Mouse (Mus musculus) CH12.LX (cell line): ENCODE results near the gene Arfip2. TPM values are rescaled to one million over a fixed set of nuclear protein-coding genes. Genes with fewer than 3 reads are reported as not detected.

ENCODE experiments used
- DNase-seq: peaks from one replicate; pipeline ENCODE4 v3.0.0-alpha.2; 2013; ENCODE audit errors: extremely low read depth
- H3K27ac ChIP-seq: 2 replicates; pipeline ENCODE4 v1.5.1; 2012; ENCODE audit warnings: low read depth, mild to moderate bottlenecking, control low read depth, moderate library complexity; ENCODE audit not compliant: insufficient read depth
- H3K27me3 ChIP-seq: replicated peaks from 2 replicates; pipeline ENCODE3; 2012; ENCODE audit warnings: inconsistent platforms
- H3K36me3 ChIP-seq, 2 experiments: replicated peaks in 1 of 2; 2 replicates each; pipeline versions ENCODE3 to v1.6.1; 2012; ENCODE audit warnings: inconsistent platforms in 1 of 2, low read length in 1 of 2, mild to moderate bottlenecking in 1 of 2, mixed read lengths in 1 of 2, moderate library complexity in 1 of 2; ENCODE audit not compliant: control insufficient read depth in 1 of 2, insufficient read depth in 1 of 2
- H3K4me1 ChIP-seq, 2 experiments: 2 replicates each; pipeline ENCODE4 v1.6.1; 2012; ENCODE audit warnings: inconsistent platforms in 1 of 2, moderate library complexity in 1 of 2; ENCODE audit not compliant: insufficient read depth in 2 of 2, control insufficient read depth in 1 of 2
- H3K4me2 ChIP-seq: 2 replicates; pipeline ENCODE4 v1.6.1; 2012; ENCODE audit warnings: low read depth, mild to moderate bottlenecking, control low read depth; ENCODE audit not compliant: poor library complexity, insufficient read depth, severe bottlenecking
- H3K4me3 ChIP-seq, 3 experiments: fragments of 150-350 bp in 1 of 3; sonication (generic) in 1 of 3; replicated peaks in 1 of 3; 2 replicates each; pipeline versions ENCODE3 to v1.5.1; 2011 to 2012; ENCODE audit warnings: low read depth in 2 of 3, low read length in 2 of 3, mild to moderate bottlenecking in 2 of 3, moderate library complexity in 2 of 3, control low read depth in 1 of 3, improper control_type of control experiment in 1 of 3, inconsistent platforms in 1 of 3, mixed read lengths in 1 of 3; ENCODE audit not compliant: poor library complexity in 1 of 3
- H3K79me2 ChIP-seq: replicated peaks from 2 replicates; pipeline ENCODE4 v1.6.1; 2012; ENCODE audit warnings: mild to moderate bottlenecking, moderate library complexity; ENCODE audit not compliant: control insufficient read depth, poor library complexity, insufficient read depth, severe bottlenecking; ENCODE audit errors: extremely low read depth
- H3K9ac ChIP-seq: 2 replicates; pipeline ENCODE4 v1.6.1; 2012; ENCODE audit warnings: low read depth, mild to moderate bottlenecking, control low read depth, moderate library complexity; ENCODE audit not compliant: insufficient read depth
- H3K9me3 ChIP-seq: replicated peaks from 2 replicates; pipeline ENCODE3; 2012; ENCODE audit warnings: low read length, inconsistent platforms, mixed read lengths
- CHD1 ChIP-seq: IDR thresholded peaks from 2 replicates; pipeline ENCODE4 v1.6.1; 2012; ENCODE audit warnings: low read depth, low read length, improper control_type of control experiment, inconsistent platforms
- E2F4 ChIP-seq: IDR thresholded peaks from 2 replicates; pipeline ENCODE4 v1.6.1; 2011; ENCODE audit warnings: low read depth, low read length, improper control_type of control experiment; ENCODE audit not compliant: insufficient replicate concordance
- EP300 ChIP-seq: IDR thresholded peaks from 2 replicates; pipeline ENCODE4 v1.6.1; 2011; ENCODE audit warnings: low read length, improper control_type of control experiment
- IRF4 ChIP-seq: IDR thresholded peaks from 2 replicates; pipeline ENCODE4 v1.6.1; 2014; ENCODE audit warnings: low read depth, mild to moderate bottlenecking, inconsistent platforms, low read length, improper control_type of control experiment
- JUN ChIP-seq: IDR thresholded peaks from 2 replicates; pipeline ENCODE4 v1.6.1; 2011; ENCODE audit warnings: low read depth, mild to moderate bottlenecking, low read length, improper control_type of control experiment, moderate library complexity; ENCODE audit not compliant: insufficient read depth
- KAT2A ChIP-seq: IDR thresholded peaks from 2 replicates; pipeline ENCODE4 v1.6.1; 2012; ENCODE audit warnings: low read length, improper control_type of control experiment, inconsistent platforms; ENCODE audit not compliant: insufficient replicate concordance
- MAFK ChIP-seq: IDR thresholded peaks from 2 replicates; pipeline ENCODE4 v1.6.1; 2011; ENCODE audit warnings: low read length, improper control_type of control experiment; ENCODE audit not compliant: insufficient replicate concordance
- MAX ChIP-seq: IDR thresholded peaks from 2 replicates; pipeline ENCODE4 v1.6.1; 2011; ENCODE audit warnings: low read length, improper control_type of control experiment
- MAZ ChIP-seq: IDR thresholded peaks from 2 replicates; pipeline ENCODE4 v1.6.1; 2012; ENCODE audit warnings: low read depth, mild to moderate bottlenecking, inconsistent platforms, low read length, improper control_type of control experiment, moderate library complexity
- MEF2A ChIP-seq: IDR thresholded peaks from 2 replicates; pipeline ENCODE4 v1.6.1; 2014; ENCODE audit warnings: low read depth, mild to moderate bottlenecking, inconsistent platforms, low read length, improper control_type of control experiment, borderline replicate concordance
- MXI1 ChIP-seq: IDR thresholded peaks from 2 replicates; pipeline ENCODE4 v1.6.1; 2011; ENCODE audit warnings: mild to moderate bottlenecking, low read depth, low read length, improper control_type of control experiment
- POLR2AphosphoS2 ChIP-seq: IDR thresholded peaks from 2 replicates; pipeline ENCODE4 v1.6.1; 2011; ENCODE audit warnings: low read depth, low read length, improper control_type of control experiment
- RAD21 ChIP-seq: IDR thresholded peaks from 2 replicates; pipeline ENCODE4 v1.6.1; 2011; ENCODE audit warnings: low read depth, mild to moderate bottlenecking, low read length, improper control_type of control experiment, moderate library complexity
- SMC3 ChIP-seq: IDR thresholded peaks from 2 replicates; pipeline ENCODE4 v1.6.1; 2011; ENCODE audit warnings: low read depth, low read length, improper control_type of control experiment
- USF1 ChIP-seq: IDR thresholded peaks from 2 replicates; pipeline ENCODE4 v1.6.1; 2014; ENCODE audit warnings: low read depth, mild to moderate bottlenecking, inconsistent platforms, low read length, improper control_type of control experiment
- ZC3H11A ChIP-seq: IDR thresholded peaks from 2 replicates; pipeline ENCODE4 v1.6.1; 2012; ENCODE audit warnings: low read depth, mild to moderate bottlenecking, inconsistent platforms, low read length, improper control_type of control experiment
- ZMIZ1 ChIP-seq: IDR thresholded peaks from 2 replicates; pipeline ENCODE4 v1.6.1; 2012; ENCODE audit warnings: low read depth, mild to moderate bottlenecking, inconsistent platforms, low read length, improper control_type of control experiment
- ZNF384 ChIP-seq: IDR thresholded peaks from 2 replicates; pipeline ENCODE4 v1.6.1; 2012; ENCODE audit warnings: low read depth, low read length, improper control_type of control experiment, inconsistent platforms
- dilution Hi-C: fragments of 300-500 bp; cut with MboI; formaldehyde crosslinking; loops from 2 replicates; pipeline ENCODE4 v1.14.3; 2020; ENCODE audit warnings: low sequenced_read_pairs; ENCODE audit not compliant: extremely low pct_unique_long_range_greater_than_20kb, extremely low pct_ligation_motif_present
- in situ Hi-C: fragments of 300-500 bp; cut with MboI; formaldehyde crosslinking; loops from 3 replicates; pipeline ENCODE4 v1.14.3; 2019; ENCODE audit warnings: low sequenced_read_pairs, low pct_ligation_motif_present, low pct_unique_long_range_greater_than_20kb, mixed read lengths
- polyA plus RNA-seq: library from polyadenylated mRNA; unstranded; fragments of >175 nt; gene quantifications from 2 replicates; pipeline ENCODE4 v1.2.1, GENCODE M21; 2012; ENCODE audit warnings: low read depth; ENCODE audit not compliant: insufficient read length
- total RNA-seq, 2 experiments: library from RNA; depleted of rRNA; stranded (reverse); fragments of 300-350 nt in 1 of 2; fragments of >200 nt in 1 of 2; gene quantifications; 2 replicates each; pipeline ENCODE4 v1.2.3; 2012 to 2014

Arfip2 gene
- total and polyA plus RNA-seq, 3 experiments = 50.1 to 55.6 (median 54.8) TPM

GRCm38 (mm10) chr7:105634272-105634920, 5.8 kb downstream of the Arfip2 start:
- peaks cover 6 to 26% of the 10 kb centered on the region in 2 experiments; a peak in 3 of 4 replicates for H3K4me1 ChIP-seq
- peaks cover 6% of the 10 kb centered on the region; the same call in 1 of the 2 replicates for H3K79me2 ChIP-seq
- no peak overlapping the region for H3K4me3 ChIP-seq
- in situ Hi-C loops = no loop called here
- DNase-seq = no peak
- peaks cover 9% of the 10 kb centered on the region for H3K27me3 ChIP-seq
- TF ChIP-seq ZC3H11A = no peak
- TF ChIP-seq E2F4 = no peak
- no peak for TF ChIP-seq EP300
- TF ChIP-seq ZMIZ1 = no peak
- TF ChIP-seq USF1 = no peak
- TF ChIP-seq CHD1 = no peak
- TF ChIP-seq IRF4 = no peak
- no peak for TF ChIP-seq ZNF384
- no peak for TF ChIP-seq MEF2A
- TF ChIP-seq MAX = no peak
- TF ChIP-seq MXI1 = no peak
- TF ChIP-seq MAFK = no peak
- no peak for TF ChIP-seq POLR2AphosphoS2
- no peak for TF ChIP-seq KAT2A
- H3K9me3 ChIP-seq = no peaks in the 10 kb centered on the region
- no peak overlapping the region for H3K9ac ChIP-seq
- peaks cover 18 to 45% of the 10 kb centered on the region in 2 experiments for H3K36me3 ChIP-seq
- H3K27ac ChIP-seq = no peak overlapping the region
- no peak overlapping the region for H3K4me2 ChIP-seq
- dilution Hi-C loops = no loop called here

- no peak for TF ChIP-seq ZC3H11A
- no peak for TF ChIP-seq POLR2AphosphoS2
- TF ChIP-seq MXI1 = no peak
- TF ChIP-seq MAZ = no peak
- no peak for TF ChIP-seq JUN
- TF ChIP-seq RAD21 = no peak
- no peak for TF ChIP-seq ZNF384
- TF ChIP-seq E2F4 = no peak
- no peak for TF ChIP-seq CHD1
- no peak for TF ChIP-seq MAFK
- no peak for TF ChIP-seq SMC3
- no peak overlapping the region for H3K27ac ChIP-seq
- dilution Hi-C loops = no loop called here
- in situ Hi-C loops = no loop called here
- no peak for DNase-seq
- H3K4me2 ChIP-seq = peak overlapping the region; percentile 84; the same call in 1 of the 2 replicates
- no peaks in the 10 kb centered on the region for H3K9me3 ChIP-seq
- H3K4me3 ChIP-seq = peak overlapping the region in 2 of 3 experiments; percentile 35 to 69
- H3K36me3 ChIP-seq = peaks cover 18 to 42% of the 10 kb centered on the region in 2 experiments
- no peak overlapping the region for H3K9ac ChIP-seq
- H3K4me1 ChIP-seq = peaks cover 3 to 26% of the 10 kb centered on the region in 2 experiments; a peak in 3 of 4 replicates
- H3K27me3 ChIP-seq = peaks cover 9% of the 10 kb centered on the region
- 0 out of 2 replicates have a peak, but pooled peaks cover under 1% of the 10 kb centered on the region for H3K79me2 ChIP-seq
Observed at GRCm38 (mm10) chr7:105633801-105634135, 6.4 kb downstream of the Arfip2 start.
